Mouse (Mus musculus) frontal cortex, postnatal 25 days (tissue): Measurements from ENCODE around the gene Aldh3a2.
A peak's percentile ranks its signal among the peaks of the same experiment; 100 is the strongest.
"Not testable (repeated sequence)": the region's sequence is repeated elsewhere in the genome, so short reads cannot be mapped to it uniquely, and the experiment has no call there.

Experiments
- DNase-seq, 2 experiments: peaks; one replicate each; pipeline ENCODE4 v3.0.0; 2022; ENCODE audit warnings: low spot score in 2 of 2

Gene Aldh3a2

GRCm38 (mm10) chr11:61215936-61216335 lies 51.3 kb downstream of the Aldh3a2 start:
- no peak for DNase-seq

DNA sequence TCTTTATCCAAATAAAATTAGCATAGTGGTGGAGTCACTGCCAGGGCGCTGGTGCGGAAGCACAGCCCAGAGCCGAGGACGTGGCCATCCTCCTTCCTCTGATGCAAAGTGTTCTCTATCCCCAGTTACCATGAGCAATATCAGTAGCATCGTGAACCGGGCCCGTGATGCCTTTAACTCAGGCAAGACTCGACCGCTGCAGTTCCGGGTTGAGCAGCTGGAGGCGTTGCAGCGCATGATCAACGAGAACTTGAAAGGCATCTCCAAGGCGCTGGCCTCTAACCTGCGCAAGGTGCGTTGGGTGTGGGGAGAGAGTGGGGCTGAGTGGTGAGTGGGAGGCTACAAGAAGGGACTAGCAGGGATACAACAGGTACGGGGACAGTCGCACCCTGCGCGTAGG lies 55.2 kb downstream of the Aldh3a2 start:
- DNase-seq, result no peak

- DNase-seq, result no peak
These were observed 58.9 kb downstream of the Aldh3a2 start for GRCm38 (mm10) chr11:61208316-61208715.

GRCm38 (mm10) chr11:61207487-61208246 lies 59.6 kb downstream of the Aldh3a2 start, which contains the start of gene Aldh3a1:
Gene Aldh3a1, plus strand, starts transcription at chr11:61207537.
- DNase-seq, result no peak

DNA sequence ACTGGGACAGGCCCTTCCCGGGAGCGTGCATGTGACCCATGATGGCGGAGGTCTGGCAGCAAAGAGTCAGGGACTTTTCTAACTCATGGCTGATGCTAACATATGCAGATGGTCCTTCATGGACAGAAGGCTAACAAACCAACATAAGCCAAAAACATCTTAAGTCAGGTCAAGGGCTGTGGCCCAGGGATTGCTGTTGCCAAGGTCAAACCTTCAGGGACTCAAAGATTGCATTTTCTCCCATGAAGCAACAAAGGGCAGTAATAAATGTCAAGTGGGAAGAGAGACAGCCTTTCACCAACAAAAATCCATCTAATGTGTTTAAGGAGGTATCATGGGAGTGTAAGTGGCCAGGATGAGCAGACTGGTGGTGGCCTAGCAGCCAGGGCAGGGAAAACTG lies 61.1 kb downstream of the Aldh3a2 start:
- DNase-seq, result no peak

DNA sequence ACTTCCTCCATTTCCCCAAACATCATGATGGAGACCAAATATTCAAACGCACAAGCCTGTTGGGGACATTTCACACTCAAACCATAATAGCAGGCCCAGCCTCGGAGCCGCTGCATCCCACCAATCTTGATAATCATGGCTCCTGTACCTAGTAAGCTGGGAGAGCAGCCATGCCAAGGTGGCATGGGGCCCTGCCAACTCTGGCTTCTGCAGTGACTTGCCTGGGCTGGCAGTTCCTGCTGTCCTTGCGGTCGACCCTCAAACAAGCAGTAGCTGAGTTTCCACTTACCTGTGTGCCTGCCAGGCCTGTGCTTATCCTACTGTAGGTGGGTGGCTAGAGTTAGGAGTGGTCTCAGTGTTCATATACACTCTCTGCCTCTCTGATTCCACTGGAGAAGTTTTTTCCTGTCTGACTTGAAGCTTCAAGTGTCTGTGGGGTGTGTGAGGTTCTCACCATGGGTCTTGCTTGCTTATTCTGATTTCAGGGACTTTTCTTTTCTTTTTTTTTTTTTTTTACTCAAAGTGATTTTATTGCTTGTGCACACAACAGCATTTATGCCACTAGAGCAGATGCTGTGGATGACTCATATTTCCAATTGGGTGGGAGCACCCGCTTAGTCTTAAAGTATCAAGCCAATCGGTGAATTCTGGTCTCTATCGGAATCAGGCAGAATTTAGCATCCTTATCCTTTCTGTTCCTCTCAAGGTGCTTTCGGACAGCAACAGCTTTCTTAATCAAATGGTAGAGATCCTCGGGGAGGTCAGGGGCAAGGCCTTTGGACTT lies 61.9 kb downstream of the Aldh3a2 start:
- DNase-seq, result no peak

- no peak for DNase-seq
These were observed 64.5 kb downstream of the Aldh3a2 start for GRCm38 (mm10) chr11:61202810-61203209.

GRCm38 (mm10) chr11:61202186-61202585 lies 65.1 kb downstream of the Aldh3a2 start:
- no peak for DNase-seq

DNA sequence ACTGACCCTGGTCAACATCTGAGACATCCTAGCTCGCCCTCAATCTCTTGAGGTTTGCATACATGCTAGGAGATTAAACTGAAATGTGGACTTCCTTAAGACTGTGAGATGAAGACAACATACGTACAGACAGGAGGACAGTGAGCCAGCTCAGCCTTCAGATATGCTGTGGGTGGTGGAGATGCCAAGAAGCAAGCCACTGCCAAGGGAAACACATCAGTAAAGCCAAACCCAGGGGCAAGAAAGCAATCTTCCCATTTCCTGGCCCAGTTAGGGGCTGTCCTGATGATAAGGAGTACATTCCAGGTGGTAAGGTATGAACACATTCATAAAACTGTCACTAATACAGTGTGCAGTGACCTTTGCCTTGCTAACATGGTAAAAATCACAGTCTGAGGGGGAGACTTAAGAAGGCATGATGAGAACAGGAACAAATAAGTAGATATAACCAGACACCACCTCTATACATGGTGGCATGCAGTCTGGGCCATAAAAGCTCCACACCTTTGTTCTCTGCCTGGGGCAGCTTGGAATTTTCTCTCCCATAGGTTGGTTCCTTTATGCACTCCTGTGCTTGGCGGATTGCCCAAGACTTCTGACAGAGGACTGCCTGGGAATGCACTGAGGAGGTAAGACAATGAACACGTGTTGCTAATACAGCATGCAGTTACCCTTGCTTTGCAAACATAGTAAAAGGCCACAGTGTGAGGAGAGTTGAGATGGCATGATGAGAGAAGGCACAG lies 67.5 kb downstream of the Aldh3a2 start:
- no peak for DNase-seq

DNA sequence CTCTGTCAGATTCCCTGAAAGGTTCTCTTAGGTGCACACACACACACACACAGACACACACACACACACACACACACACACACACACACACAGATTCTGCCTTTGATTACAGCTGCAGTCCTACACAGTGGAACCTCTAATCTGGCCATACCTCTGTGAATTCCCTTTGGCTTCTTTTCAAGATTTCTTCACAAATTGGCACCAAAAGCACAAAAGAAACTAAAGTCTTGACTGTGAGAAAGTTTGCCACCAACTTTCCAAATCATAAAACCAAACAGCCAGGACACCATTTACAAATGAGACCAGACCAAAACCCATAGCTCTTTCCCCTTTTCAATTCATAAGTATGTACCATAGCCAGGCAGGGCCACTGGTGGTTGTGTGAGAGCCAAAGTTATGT lies 69.3 kb downstream of the Aldh3a2 start:
- DNase-seq, result no peak

DNA sequence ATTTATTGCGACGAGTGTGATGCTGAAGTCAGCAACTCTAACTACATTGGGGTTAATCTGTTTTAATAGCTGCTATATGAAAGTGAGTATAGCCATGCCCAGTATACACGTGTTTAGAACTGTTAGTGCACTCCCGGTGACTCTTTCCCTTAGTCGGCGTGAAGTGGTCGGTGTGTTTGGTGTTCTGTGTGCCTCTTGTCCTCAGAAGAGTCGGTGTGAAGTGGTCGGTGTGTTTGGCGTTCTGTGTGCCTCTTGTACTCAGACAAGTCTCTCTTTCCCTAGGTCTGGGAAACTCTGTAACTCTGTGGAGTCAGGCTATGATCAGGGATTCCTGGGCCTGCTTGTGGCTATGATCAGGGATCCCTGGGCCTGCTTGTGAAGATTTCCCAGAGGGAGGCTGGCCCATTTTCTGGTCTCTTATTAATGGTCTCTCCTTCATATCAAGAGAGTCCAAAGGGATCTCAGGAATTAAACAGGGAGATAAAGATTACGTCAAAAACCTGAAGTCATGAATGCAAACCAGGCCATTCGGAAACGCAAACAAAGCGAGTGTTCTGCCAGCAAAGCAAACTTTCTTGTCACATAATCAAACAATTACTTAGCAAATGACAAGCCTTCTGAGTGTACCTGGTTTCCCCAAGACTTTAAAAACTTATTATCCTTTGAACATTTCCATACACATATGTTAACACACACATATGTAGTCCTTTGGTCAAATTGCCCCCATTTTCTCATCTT lies 70.5 kb downstream of the Aldh3a2 start:
- DNase-seq, result no peak

DNA sequence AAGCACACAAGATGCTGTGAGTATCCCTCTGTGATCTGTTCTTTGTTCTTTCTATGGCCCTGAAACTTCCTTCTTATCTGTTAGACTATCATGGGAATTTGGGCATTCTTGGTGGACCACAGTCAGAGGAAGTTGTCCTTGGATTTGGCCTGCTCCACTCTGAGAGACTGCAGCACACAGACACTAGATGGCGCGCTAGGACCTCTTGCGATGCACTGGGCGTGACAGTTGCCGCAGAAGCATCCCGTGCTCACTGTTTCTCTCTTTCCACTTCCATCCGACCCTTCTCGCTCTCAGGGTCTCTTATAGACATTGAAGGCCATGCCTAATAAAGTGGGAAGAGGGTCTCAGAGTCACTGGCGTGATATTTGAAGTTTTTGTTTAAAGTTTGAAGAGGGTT lies 73.9 kb downstream of the Aldh3a2 start:
- peak; percentile 62 to 79 for DNase-seq

GRCm38 (mm10) chr11:61192779-61193178 lies 74.5 kb downstream of the Aldh3a2 start:
- DNase-seq, result no peak

- not testable (repeated sequence) for DNase-seq
These were observed 75.1 kb downstream of the Aldh3a2 start for GRCm38 (mm10) chr11:61192123-61192522.

GRCm38 (mm10) chr11:61190776-61191175 lies 76.5 kb downstream of the Aldh3a2 start:
- DNase-seq, result no peak

DNA sequence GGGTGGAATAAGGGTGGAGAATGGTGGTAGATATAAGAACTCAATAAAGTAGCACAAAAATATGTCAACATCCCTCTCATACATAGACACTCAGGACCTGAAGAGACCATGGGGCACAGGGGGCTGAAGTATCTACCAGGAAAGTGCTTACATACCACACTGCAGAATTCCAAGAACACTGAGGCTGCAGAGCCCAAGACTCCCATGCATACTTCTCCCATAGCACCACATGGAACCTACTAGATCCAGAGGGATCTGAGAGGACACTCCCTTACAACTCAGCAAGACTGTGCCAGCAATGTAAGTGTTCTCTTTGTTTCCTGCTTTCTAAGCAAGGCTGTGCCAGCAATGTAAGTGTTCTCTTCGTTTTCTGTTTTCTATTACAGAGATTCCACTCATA lies 83.4 kb downstream of the Aldh3a2 start:
- no peak for DNase-seq

- no peak for DNase-seq
These were observed 85.6 kb downstream of the Aldh3a2 start for GRCm38 (mm10) chr11:61181624-61182023.

DNA sequence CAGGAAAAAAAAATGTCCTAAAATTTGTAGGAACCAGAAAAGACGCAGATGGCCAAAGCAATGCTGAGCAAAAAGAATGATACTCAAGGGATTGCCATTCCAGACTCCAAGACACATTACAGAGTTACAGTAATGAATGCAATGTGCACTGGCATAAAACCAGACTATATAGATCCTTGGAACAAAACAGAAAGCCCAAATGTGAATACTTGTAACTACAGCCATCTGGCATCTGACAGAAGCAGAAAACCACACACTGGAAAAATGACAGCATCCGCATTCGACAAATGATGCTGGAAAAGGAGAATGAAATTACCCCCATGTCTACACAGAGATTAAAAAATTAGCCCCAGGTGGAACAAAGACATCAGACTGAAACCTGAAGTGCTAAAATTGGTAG lies 86.9 kb downstream of the Aldh3a2 start:
- no peak for DNase-seq

- DNase-seq, result no peak
These were observed 90.9 kb downstream of the Aldh3a2 start for GRCm38 (mm10) chr11:61176321-61176720.

GRCm38 (mm10) chr11:61175778-61176177 lies 91.5 kb downstream of the Aldh3a2 start:
- DNase-seq, result no peak

DNA sequence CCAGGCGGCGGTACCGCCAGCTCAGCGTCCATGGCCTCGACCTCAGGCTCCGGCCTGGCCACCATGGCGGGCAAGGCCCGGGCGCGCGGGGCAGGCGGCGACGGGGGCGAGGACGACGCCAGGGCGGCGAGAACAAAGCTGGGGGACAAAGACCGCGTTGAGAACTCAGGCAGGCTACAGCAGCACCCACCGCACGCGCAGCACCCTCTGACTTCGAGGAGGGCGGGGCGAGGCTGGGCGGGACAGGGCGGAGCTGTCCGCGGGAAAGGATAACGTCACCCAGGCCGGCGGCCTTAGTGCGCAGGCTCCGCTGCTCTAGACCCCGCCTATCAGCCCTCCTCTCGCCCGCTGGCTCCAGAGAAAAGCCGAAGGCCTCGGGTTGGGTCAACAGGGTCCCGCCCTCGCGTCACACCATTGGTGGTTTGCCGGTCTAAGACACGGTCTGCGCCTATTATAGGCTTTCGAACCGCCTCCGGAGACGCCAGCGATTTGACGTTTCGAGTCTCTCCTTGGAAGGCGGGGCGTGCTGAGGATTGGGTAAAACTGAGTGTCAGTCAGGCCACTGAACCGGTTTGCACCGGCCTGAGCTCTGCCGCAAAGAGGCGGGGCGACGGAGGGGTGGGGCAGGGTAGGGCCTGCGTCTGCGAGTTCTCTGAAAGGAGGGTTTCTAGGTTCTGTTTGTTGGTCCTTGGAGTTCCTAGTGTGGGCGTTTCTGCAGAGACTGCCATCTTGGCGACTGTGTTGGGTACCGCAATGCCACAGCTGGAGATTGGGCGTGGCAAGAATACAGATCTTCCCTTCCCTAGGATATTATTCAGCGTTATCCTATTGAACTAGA lies 92.2 kb downstream of the Aldh3a2 start, which contains the start of gene Usp22:
Usp22 (minus strand) TSS at position 235 of the 838 bp plus-strand sequence.
- peak; percentile 98 to 99 for DNase-seq
